Mouse (Mus musculus): ENCODE data around the gene Crocc.

- peak; percentile 63 for TF ChIP-seq CTCF (IDR thresholded peaks at IDR 0.05; ENCODE audit: low read depth)
- TF ChIP-seq EP300 (optimal IDR thresholded peaks at IDR 0.05) = no peak
Measured at GRCm38 (mm10) chr4:141033606-141034549, 26.5 kb downstream of the Crocc start.

Measured in stomach, postnatal 0 days (tissue).